ENCODE assay signal across 8 mouse cellular contexts in the genomic region with DNA sequence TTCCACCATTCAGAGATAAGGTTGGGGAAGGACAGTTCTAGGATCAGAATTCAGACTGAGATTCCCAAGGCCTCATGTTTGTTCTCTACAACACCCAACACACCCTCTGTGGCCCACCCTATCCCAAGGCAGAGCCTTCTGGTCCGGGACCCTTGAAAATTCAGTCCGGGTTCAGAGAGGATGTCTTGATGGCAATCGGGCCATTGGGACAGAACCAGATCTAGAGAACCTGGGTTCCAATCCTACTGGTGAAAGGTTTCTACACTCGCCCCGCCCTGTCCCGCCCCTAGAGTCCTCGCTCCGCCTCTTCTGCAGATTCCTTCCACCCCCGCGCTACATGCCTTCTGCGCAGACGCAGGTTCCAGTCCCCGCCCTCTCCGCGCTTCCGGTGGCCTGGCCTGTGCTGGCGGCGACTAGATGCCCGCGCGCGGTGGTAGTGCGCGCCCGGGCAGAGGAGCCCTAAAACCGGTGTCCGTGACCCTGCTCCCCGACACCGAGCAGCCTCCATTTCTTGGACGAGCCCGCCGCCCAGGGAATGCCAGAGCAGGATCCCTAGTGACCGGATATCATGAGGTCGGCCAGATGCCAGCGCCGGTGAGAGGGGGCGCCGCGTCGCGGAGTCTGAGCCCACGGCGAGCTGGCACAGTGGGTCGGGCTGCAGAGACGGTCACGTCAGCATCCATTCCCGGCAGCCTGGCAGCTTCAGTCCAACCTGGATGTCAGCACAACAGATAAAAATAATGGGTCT. TPM values are rescaled to one million over a fixed set of nuclear protein-coding genes. Genes with fewer than 3 reads are reported as not detected.
DNase-seq lines count a peak whose midpoint lies in the region; ATAC-seq and TF ChIP-seq lines count a peak whose summit lies in the region.

Gene Mpg, plus strand, starts transcription at position 382 of the 748 bp plus-strand sequence.

- no peaks in the 10 kb centered on the region for H3K9me3 ChIP-seq in embryonic facial prominence, embryonic 12.5 days
- no peaks in the 10 kb centered on the region for H3K9me3 ChIP-seq in limb, embryonic 15.5 days
- H3K9me3 ChIP-seq in midbrain, postnatal 0 days (ENCODE audit: low read length): no peaks in the 10 kb centered on the region

- peak; percentile 78 for TF ChIP-seq POLR2A in kidney, adult 2 months (IDR thresholded peaks at IDR 0.05; ENCODE audit: low read depth, low read length)

- H3K4me2 ChIP-seq in embryonic facial prominence, embryonic 12.5 days (replicated peaks): peak within 1 kb of the TSS; percentile 71
- H3K4me2 ChIP-seq in limb, embryonic 15.5 days: peak within 1 kb of the TSS; percentile 77
- H3K4me2 ChIP-seq in midbrain, postnatal 0 days (ENCODE audit: low read depth, low read length, poor library complexity, severe bottlenecking): peak within 1 kb of the TSS; percentile 75

- peaks cover 4% of the 10 kb centered on the region; the same call in 1 of the 2 replicates for H3K27me3 ChIP-seq in embryonic facial prominence, embryonic 12.5 days
- no peaks in the 10 kb centered on the region for H3K27me3 ChIP-seq in kidney, adult 2 months (replicated peaks; ENCODE audit: control insufficient read depth, insufficient read depth, low read length)
- H3K27me3 ChIP-seq in limb, embryonic 15.5 days: no peaks in the 10 kb centered on the region
- peaks cover 13% of the 10 kb centered on the region for H3K27me3 ChIP-seq in midbrain, postnatal 0 days (ENCODE audit: insufficient read depth, low read length)

- peak; percentile 57 for ATAC-seq in embryonic facial prominence, embryonic 12.5 days (ENCODE audit: insufficient number of reproducible peaks, insufficient read depth, low FRiP score, low TSS enrichment)
- peak; percentile 71; the same call in 1 of the 2 replicates for ATAC-seq in limb, embryonic 15.5 days (ENCODE audit: insufficient number of reproducible peaks, low FRiP score, low TSS enrichment, low read depth)
- ATAC-seq in midbrain, postnatal 0 days (ENCODE audit: low FRiP score): peak; percentile 80

- WGBS in embryonic facial prominence, embryonic 12.5 days: 4% methylated on average over 47 of the region's 47 CpGs
- 3% methylated on average over 47 of the region's 47 CpGs for WGBS in kidney, adult 2 months
- WGBS in limb, embryonic 15.5 days: 3% methylated on average over 47 of the region's 47 CpGs
- 3% methylated on average over 47 of the region's 47 CpGs for WGBS in midbrain, postnatal 0 days

- peaks cover 26% of the 10 kb centered on the region for H3K36me3 ChIP-seq in embryonic facial prominence, embryonic 12.5 days
- H3K36me3 ChIP-seq in kidney, adult 2 months (ENCODE audit: control insufficient read depth, insufficient read depth, low read length): no peaks in the 10 kb centered on the region
- H3K36me3 ChIP-seq in limb, embryonic 15.5 days: peaks cover 31% of the 10 kb centered on the region
- H3K36me3 ChIP-seq in midbrain, postnatal 0 days (ENCODE audit: insufficient read depth, low read length): peaks cover 9% of the 10 kb centered on the region; the same call in 1 of the 2 replicates

- peaks cover 38% of the 10 kb centered on the region for H3K4me1 ChIP-seq in embryonic facial prominence, embryonic 12.5 days
- H3K4me1 ChIP-seq in kidney, adult 2 months (ENCODE audit: control insufficient read depth, insufficient read depth, low read length): peaks cover 37% of the 10 kb centered on the region
- H3K4me1 ChIP-seq in limb, embryonic 15.5 days: peaks cover 60% of the 10 kb centered on the region
- peaks cover 14% of the 10 kb centered on the region for H3K4me1 ChIP-seq in midbrain, postnatal 0 days (ENCODE audit: insufficient read depth, low read length)

- peak; percentile 89 for DNase-seq in 416B (ENCODE audit: low read depth)
- DNase-seq in adrenal gland, postnatal 25 days: peak; percentile 92
- peak; percentile 93 for DNase-seq in heart, adult 18-20 months
- peak; percentile 93 for DNase-seq in kidney, adult 2 months
- DNase-seq in midbrain, postnatal 0 days (ENCODE audit: low spot score): peak; percentile 88
- DNase-seq in spleen, postnatal 10 days (ENCODE audit: low spot score in 2 of 2): peak; percentile 86 to 95

- peak within 1 kb of the TSS; percentile 77 for H3K9ac ChIP-seq in embryonic facial prominence, embryonic 12.5 days
- H3K9ac ChIP-seq in limb, embryonic 15.5 days: peak within 1 kb of the TSS; percentile 70
- peak within 1 kb of the TSS; percentile 78 for H3K9ac ChIP-seq in midbrain, postnatal 0 days (replicated peaks; ENCODE audit: low read length, poor library complexity, severe bottlenecking)

- peak within 1 kb of the TSS; percentile 85 for H3K27ac ChIP-seq in embryonic facial prominence, embryonic 12.5 days
- H3K27ac ChIP-seq in kidney, adult 2 months (ENCODE audit: insufficient read depth, low read depth, low read length): peak within 1 kb of the TSS; percentile 87
- peak within 1 kb of the TSS; percentile 94 for H3K27ac ChIP-seq in limb, embryonic 15.5 days
- H3K27ac ChIP-seq in midbrain, postnatal 0 days (ENCODE audit: low read depth, low read length): peak within 1 kb of the TSS; percentile 86

- peak within 1 kb of the TSS; percentile 69 for H3K4me3 ChIP-seq in embryonic facial prominence, embryonic 12.5 days
- H3K4me3 ChIP-seq in kidney, adult 2 months (ENCODE audit: insufficient read depth, low read depth, low read length): peak within 1 kb of the TSS; percentile 71
- peak within 1 kb of the TSS; percentile 69 for H3K4me3 ChIP-seq in limb, embryonic 15.5 days
- H3K4me3 ChIP-seq in midbrain, postnatal 0 days (ENCODE audit: low read depth, low read length): peak within 1 kb of the TSS; percentile 62

- TF ChIP-seq CTCF in kidney, adult 2 months (conservative IDR thresholded peaks at IDR 0.05; ENCODE audit: insufficient read depth, insufficient read length, low read depth, low read length): no peak
- TF ChIP-seq CTCF in midbrain, postnatal 0 days (IDR thresholded peaks at IDR 0.05): no peak

RNA-seq across cellular contexts. Expression of gene Mpg, which starts in this region (rescaled TPM):
- 18.5 and 22.9 TPM in 2 replicates for total RNA-seq in adrenal gland, postnatal 25 days (2021)
- polyA plus RNA-seq in embryonic facial prominence, embryonic 12.5 days (2016; fragmentation: Nextera tagmentation; extraction: Ambion mirVana): 36.0 and 36.5 TPM in 2 replicates
- total RNA-seq in heart, adult 18-20 months (2021): 1 to 10 TPM; 5.6 TPM
- 12.5 and 13.4 TPM in 2 replicates for polyA plus RNA-seq in kidney, adult 2 months (2012; rRNA removed)
- polyA plus RNA-seq in limb, embryonic 15.5 days (2015; fragmentation: Nextera tagmentation; extraction: Ambion mirVana): 39.4 and 40.0 TPM in 2 replicates
- total RNA-seq in midbrain, postnatal 0 days (2014; rRNA removed): 31.7 and 35.0 TPM in 2 replicates
- polyA plus RNA-seq in midbrain, postnatal 0 days (2015; fragmentation: Nextera tagmentation; extraction: Ambion mirVana): 31.2 and 37.7 TPM in 2 replicates

Comparison
In these comparisons a context has a peak if more than half of its experiments do, and no peak if none do; other contexts are left out.
1. Peak in every context shown above with its lines: DNase-seq, ATAC-seq, H3K4me3 ChIP-seq and H3K27ac ChIP-seq.